Mouse (Mus musculus) layer of hippocampus, adult 9-11 months (tissue): ENCODE data around the gene Cnpy3.
"Not testable (repeated sequence)": the region's sequence is repeated elsewhere in the genome, so short reads cannot be mapped to it uniquely, and the experiment has no call there.

Source experiments
- DNase-seq: peaks from one replicate; pipeline ENCODE4 v3.0.0; 2022

The Cnpy3 gene

DNA sequence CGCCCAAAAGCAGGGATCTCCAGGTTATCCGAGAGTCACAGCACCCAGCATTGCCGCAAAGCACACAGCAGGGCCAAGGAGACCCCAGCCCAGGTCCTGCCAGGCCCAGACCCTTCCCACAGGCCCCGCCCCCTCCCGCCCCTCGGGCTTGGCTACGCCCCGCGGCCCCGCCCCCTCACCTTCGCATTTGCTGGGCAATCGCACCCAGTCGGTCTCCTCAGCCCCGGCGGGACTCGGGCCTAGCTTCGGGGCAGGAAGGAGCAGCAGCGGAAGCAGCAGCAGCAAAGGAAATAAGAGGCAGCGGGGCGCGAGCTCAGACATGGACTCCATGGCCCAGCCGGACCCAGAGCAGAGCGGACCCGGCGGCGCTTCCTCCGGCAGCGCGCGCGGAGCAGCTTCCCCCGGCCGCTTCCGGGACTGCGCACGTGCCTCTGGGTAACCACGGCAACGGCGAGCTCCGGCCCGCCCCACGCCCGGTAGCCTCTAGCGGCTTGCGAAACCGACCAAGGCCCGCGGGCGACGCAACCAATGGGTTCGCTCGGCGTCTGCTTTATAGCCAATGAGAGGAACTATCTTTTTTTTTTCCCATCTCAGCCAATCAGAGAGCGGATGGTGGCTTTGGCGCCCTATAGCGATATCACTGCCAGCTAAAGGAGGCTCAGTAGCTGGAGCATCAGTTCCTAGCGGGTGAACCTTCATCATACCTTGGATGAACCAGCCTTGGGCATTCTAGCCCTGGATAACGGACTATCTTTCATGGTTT lies at the start of gene Cnpy3:
Cnpy3 (minus strand) TSS at position 421 of the 763 bp plus-strand sequence.
- DNase-seq, result peak; percentile 99

DNA sequence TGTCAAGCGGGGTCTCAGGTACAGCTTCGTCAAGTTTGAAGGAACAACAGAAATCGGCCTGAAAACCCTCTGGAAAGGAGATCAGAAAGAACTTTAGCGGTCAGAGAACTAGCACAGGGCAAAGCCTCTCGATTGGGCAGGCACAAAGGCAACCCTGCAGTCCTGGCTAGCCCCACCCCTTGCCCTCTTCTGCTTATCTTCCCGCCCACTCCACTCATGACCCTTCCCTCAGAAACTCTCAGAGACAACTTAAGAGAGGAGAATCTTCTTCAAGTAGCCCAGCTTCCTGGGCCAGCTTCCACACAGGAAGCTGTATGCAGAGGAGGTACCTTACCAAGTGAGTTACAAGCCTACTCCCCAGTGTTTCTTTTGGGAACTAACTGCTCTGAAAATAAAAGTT lies 49.7 kb upstream of the Cnpy3 start:
- no peak for DNase-seq

DNA sequence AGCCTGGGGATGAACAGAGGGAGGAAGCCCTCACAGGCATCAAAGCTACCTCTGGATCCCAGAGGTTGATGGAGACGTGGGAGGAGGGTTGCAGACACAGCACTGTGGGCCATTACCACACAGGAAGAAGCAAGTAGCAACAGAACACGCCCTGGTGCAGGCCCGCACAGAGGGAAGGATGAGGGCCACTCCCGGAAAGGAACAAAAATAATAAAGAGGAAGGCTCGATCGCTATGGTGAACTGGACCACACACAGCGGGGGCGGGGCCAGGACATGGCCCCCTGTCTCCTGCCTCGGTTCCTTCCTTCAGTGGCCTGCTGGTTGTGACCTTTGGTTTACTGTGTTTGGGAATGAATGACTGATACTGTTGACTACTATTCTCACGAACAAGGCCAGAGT lies 47.7 kb upstream of the Cnpy3 start:
- no peak for DNase-seq

DNA sequence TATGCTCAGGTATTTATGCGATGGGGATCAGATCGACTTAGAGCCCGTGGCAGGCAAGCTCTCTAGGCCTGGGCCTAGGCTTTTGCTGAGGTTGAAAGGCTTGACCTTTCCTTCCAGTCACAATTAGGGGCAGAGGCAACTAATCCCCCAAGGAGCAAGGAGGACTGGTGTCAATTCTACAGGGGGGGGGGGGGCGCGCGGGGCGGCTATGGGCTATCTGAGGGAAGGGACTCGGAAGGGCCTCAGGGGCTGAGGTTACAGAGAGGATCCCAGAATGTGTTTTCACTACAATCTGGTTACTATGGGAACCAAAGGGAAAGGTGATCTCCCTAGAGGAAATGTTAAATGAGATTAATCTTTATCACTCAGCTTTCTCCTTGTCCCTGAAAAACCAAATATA lies 45.4 kb upstream of the Cnpy3 start:
- no peak for DNase-seq

DNA sequence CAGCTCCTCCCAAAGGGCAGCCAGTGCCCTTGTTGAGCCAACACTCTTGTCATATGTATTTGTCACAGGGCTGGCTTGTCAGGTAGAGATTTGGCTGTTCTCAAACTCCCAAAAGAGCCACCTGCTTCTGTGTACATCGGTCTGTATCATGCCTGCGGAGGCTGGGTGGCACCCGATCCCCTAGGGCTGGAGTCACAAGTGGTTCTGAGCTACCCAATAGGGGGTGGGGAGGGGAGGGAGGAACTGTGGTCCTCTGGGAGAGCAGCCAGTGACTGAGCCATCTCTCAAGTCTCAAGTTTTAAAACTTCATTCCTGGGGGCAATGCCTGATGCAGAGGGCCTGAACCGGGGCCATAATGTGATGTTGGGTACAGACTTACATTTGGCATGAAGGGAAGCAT lies 44.7 kb upstream of the Cnpy3 start:
- DNase-seq, result no peak

DNA sequence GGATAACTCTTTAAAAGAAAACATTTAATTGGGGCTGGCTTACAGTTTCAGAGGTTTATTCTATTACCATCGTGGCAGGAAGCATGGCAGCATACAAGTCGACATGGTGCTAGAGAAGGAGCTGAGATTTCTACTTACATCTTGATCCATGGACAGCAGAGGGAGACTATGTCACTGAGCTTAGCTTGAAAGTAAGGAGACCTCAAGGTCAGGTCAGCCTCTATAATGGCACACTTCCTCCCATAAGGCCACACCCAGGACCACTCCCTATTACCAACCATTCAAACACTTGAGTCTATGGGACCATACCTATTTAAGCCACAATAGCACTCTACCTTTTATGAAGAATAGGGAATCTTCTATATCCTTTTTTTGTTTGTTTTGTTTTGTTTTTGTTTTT lies 40.9 kb upstream of the Cnpy3 start:
- DNase-seq, result no peak

DNA sequence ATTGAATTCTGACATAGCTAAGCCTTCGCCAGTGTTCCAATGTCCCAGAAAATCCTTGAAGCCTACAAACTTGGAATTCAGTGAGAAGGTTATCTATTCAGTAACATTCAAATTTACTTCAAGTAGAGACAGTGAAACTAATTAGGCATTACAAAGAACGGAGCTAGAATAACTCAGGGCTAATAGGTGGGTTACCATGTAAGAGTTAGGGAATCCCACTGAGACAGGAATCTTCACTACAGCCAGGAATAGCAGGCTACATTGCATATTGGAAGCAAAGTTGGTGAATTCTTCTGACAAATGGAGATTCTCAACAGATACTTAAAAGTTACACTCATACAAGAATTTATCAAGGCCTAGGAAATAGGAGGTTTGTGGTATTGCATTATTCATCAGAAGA lies 36.0 kb upstream of the Cnpy3 start:
- not testable (repeated sequence) for DNase-seq

DNA sequence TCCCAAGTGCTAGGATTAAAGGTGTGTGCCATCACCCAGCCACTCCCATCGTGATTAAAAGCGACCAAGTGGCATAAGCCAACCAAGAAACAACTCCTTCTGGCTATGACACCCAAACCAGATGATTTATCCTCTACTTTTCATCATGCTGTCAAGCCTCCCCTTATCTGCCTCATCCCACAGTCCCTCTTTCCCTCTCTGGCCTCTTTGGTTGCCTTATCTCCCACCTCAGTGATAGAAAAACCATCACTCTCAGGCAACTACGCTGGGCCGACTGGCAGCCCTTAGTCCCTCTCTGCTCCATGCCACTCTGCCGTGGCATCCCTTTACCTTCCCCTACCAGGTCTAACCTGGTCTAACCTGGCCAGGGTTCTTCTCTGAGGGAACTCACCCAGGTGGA lies 34.9 kb upstream of the Cnpy3 start:
- no peak for DNase-seq

DNA sequence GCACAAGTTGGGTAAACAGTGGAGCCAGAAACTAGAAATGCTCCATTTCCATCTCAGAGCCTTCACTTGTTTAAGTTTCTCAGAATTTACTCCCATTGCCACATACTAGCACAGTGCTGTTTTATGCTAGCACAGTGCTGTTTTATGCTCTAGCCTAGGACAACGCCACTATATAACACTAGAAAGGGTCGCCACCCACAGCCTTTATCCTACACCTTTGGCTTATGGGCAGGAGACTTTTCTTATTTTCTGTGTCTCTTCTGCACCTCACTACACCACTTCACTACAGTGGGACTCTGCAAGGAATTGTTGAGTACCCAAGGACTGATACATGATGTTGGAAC lies 31.2 kb upstream of the Cnpy3 start:
- no peak for DNase-seq

DNA sequence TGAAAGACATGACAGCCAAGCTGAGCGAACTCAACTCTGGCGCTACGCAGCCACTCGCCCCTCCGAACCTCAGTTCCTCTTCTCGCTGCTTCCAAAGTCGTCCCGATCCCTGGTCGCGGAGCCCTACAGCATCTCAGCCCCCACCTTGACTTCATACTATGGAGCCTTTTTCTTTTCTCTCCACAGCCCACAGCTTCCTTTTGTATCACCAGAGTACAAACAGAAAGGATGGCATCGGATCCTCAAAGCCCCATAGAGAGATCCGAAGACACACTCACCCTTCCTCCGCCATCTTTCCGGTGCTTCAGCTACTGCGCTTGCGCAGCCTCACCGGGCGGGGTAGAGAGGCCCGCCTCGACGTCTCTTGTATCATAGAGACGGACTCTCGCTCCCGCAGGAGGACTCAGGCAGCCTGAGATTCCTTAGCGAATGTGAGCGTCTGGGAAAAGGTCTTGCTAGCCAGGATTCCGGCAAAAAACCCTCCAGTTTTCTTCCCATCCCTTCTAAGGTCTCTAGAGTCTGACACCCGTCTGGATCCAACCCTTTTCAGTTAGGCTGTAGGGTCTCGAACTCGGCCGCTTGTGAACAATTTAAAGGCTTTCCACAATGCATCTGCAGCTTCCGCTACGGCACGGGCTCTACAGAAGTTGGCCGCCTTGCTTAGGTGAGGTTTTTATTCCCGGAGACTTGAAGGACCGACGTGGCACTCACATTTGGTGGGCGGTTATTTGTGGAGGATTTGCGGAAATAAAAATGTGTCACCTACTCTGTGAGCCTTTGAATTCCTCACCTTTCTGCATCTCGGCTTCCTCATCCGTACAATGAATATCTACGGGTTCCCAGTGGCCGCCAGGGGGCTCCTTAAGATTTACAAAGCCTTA lies 30.6 kb upstream of the Cnpy3 start, which contains the start of gene Rpl7l1:
Rpl7l1 (minus strand) TSS at position 332 of the 881 bp plus-strand sequence.
- DNase-seq, result peak; percentile 92

DNA sequence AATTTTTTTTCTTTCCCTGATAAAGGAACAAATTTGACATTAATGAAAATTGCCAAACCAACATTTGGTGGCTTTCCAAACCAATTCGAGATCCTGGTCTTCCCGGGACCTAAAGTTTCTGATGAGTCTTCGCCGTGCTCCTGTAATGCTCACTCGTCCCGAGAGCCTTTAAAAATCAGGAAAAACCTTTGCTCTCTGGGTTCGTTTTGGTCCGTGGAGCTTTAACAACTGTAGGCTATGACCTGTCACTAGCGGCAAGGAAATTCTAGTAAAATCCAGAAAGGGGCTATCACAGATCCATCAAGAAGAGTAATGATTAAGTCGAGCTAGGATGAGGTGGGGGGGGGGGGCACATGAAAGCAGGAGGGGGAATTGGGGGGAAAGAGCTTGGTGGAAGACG lies 29.9 kb upstream of the Cnpy3 start:
- DNase-seq, result no peak

DNA sequence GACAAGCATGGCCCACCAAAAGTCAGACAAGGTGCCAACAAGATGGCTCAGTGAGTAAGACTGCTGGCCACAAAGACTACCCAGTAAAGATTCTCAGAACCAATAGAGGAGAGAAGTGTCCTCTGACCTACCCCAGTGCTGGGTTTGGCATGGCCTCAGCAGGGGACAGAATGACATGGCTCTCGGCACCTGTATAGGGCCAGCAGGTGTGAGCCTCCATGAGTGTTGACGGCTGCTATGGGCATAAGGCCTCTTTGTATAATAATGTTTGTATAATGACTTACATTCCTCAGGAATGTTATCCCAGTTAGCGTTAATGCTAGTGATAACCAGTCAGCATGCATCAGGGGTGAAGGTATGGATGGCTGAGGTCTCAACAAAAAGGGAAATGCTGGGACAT lies 24.1 kb upstream of the Cnpy3 start:
- DNase-seq, result no peak

DNA sequence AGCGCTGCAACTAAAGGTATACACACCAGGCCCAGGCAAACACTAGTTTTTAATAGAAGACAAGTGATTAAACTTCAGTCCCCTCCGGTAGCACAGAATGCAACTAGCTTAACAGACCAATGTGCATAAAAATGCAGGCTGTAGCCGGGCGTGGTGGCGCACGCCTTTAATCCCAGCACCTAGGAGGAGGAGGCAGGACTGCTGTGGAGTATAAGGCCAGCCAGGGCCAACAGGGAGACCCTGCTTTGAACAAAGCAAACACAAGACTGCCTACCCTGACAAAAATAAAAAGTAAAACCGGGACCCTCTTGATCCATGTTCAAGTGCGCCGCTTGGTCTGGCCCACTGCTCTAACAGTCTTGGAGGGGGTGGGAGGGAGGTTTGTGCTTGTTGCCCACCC lies 23.1 kb upstream of the Cnpy3 start:
- no peak for DNase-seq

DNA sequence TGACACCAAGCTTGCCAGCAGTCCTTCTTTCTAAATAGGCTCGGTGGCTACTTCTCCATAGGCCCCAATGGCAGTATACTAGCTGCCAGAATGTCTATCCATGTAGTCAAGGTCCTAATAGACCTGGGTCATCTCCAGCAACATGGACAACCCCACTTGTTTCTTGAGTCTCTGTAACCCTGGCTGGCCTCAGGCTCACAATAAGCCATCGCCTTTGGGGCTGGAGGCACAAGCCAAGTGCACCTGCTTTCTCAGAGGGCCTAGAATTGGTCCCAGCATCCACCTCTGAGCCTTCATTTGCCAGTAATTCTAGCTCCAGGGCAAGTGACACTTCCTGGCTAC lies 22.1 kb upstream of the Cnpy3 start:
- DNase-seq, result no peak

DNA sequence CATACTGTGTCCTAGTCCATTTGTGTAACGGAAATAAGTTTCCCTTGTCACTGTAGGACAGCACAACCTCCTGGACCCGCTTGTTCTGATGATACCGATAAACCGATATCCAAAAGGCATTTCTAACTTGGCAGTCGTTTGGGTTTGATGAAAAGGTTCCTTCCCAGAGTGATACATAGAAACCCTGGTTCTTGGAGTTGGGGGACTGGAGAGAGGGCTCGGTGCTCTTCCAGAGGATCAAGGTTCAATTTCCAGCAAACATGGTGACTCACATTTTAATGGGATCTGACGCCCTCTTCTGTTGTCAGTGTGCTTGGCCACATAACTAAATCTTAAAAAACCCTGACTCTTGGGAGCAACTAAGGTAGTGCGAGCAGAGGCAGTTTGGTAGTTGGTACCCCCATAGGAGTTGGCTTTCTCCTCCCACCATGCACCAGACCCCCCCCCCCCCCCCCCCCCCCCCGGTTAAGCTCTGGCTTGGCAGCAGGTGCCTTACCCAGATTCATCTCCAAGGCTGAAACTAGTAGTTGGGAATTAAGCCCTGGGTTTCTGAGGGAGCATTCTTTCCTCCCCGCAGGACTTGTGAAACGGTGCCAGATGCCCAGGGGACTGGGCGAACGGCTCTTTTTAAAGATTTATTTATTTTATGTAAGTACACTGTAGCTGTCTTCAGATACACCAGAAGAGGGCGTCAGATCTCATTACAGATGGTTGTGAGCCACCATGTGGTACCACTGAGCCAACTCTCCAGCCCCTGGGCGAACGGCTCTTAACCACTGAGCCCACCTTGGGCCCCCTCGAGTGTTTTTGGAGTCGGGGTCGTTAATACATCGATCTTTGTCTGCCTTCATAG lies 21.5 kb upstream of the Cnpy3 start:
- DNase-seq, result no peak

DNA sequence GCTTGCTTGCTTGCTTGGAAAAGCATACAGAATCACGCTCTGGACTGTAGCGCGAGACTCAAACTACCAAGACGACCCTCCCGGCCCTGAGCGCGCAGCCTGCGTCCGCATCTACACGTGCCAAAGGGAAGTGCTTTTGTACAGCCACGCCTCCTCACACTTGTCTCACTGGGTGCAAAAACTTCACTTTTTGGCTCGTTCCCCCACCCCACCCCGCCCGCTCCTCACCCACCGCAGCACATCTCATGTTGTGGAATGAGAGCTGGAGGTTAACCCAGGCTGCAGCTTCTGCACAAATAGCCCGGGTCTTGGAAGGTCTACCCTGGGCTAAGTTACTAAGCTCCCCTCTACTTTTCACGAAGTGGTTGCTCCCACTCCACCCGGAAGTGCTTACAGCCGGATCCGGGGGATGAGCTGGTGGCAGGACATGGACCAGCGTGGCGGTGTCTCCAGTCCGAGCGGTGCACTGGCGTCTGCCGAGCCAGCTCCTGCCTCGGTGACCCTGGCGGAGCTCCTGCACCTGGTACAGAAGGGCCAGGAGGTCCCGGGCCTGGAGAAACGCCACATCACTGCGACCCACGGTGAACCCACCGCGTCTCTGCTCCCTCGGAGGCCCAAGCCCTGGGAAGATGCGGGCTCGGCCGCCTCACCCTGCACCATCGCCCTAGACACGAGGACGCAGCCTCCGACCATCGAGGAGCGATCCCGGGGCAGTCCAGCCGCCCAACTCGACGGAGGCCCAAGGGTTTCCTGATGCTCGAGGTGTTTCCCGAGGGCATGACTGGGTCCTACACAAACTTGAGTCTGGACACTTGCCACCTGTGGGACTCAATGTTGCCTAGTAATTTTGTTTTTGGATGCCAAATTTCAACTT lies 20.6 kb upstream of the Cnpy3 start, which contains the start of gene 2310039H08Rik:
2310039H08Rik (plus strand) TSS at position 232 of the 874 bp plus-strand sequence.
- DNase-seq, result peak; percentile 86

DNA sequence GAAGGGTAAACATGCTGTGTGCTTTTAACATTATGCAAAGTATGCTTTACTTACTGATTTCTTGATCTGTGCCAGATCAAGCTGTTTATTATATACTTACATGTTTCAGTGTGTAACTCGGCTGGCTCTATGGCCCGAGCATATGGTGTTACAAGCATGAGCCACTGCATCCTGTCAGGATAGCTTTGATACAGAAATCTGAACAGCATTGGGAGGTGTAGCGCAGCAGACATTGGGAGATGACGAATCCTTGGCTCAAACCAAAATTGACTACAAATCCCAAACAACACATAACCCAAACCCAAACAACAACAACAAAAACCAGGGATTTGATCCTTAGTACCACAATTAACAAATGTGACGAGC lies 20.0 kb upstream of the Cnpy3 start:
- no peak for DNase-seq

DNA sequence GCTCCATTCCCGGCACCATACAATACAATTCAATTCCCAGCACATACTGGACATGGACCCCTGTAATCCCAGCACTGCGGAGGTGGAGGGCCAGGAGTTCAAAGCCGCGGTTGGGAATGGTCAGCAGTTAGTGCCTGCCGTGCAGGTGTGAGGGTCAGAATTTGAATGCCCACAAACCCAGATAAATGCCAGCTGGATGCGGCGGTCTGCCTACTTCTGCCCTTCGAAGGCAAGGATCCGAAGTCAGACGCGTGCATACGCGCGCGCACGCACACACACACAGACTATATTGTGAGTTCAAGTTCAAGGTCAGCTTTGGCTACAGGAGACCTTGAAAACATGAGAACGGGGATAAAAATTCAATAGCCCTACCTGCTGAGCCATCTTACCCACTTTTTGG lies 19.6 kb upstream of the Cnpy3 start:
- DNase-seq, result no peak

DNA sequence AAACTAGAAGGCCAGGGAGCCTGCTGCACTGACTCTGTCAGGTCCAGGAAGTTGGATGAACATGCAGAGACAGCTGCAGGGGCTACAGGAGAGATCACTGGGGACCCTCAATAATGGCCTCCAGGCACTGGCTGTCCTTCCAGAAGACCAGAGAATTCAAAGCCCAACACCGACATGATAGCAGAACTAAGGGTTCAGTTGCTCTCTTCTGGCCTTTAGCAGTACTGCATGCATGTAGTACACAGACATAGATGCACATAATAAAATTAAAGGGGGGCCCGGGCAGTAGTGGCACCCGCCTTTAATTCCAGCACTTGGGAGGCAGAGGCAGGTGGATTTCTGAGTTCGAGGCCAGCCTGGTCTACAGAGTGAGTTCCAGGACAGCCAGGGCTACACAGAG lies 19.0 kb upstream of the Cnpy3 start:
- DNase-seq, result no peak

DNA sequence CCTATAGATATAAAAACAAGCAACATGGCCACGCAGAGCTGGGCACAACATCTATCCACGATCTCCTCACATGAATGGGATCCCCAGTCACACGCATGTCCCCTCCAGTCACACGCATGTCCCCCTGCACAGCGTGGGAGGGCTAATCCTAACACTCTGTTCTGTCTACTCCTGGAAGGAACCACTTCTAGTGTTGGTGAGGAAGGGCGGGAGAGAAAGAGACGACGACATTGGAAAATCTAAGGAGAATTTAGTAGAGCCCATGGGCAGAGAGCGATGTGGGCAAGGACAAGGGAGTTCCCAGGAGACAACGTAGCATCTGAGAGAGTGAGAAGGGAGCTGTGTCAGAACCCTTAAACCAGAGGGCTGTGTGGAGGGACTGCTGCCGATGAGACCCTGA lies 18.5 kb upstream of the Cnpy3 start:
- no peak for DNase-seq

DNA sequence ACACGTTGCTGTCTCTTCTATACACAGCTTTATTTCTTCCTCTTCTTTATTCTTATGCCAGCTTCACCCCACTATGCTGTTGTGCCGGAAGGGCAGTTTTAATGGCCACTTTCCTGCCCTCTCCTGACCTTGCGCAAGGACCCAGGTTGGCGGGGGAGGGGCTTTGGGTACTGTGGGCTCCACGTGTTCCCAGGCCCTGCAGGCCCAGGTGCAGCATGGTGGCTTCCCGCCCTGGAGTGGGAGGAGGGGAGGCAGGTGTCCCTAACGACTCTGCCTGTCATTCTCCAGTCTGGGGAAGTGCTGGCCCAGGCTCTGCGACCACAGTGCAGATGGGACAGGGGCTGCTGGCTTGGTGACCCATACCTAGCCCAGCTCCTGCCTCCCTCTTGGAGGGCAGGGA lies 15.9 kb upstream of the Cnpy3 start:
- DNase-seq, result no peak

DNA sequence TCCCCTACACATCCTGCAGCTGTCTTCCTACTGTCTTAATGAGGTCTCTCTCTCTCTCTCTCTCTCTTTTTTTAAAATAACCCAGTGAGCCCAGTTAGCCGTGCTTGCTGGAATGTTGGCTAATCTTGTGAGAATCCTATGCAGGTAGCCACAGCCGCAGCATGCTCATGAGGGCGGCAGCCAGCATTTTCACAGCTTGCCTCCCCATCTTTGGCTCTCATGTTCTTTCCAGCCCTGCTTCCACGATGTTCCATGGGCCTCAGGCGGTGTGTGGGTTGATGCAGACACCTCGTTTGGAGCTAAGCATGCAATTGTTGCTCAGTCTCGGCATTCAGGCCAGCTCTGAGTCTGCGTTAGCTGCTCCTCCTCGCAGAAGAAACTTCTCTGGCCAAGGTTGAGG lies 12.9 kb upstream of the Cnpy3 start:
- peak; percentile 69 for DNase-seq

DNA sequence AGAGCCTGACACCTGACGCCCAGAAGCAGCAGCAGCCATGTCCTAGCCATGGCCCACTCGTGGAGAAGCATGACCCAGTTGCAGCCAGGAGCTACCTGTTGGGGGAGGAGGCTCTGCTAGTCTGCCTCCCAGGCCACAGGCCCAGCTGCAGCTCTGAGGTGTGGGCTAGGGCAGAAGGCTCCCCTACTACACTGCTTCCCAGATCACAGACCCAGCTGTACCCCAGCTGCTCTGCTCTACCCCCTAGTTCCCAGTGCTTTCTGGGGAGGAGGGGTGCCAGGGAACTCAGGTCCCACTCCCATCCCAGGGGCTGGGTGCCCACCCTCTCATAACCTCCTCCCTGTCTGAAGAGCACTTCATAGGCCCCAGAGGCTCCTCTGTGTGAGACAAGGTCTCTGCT lies 11.5 kb upstream of the Cnpy3 start, which contains the start of gene Ptcra:
Ptcra (minus strand) TSS at position 169 of the 400 bp plus-strand sequence.
- no peak for DNase-seq
